Mouse (Mus musculus) heart, embryonic 15.5 days (tissue): ENCODE data around the gene Tprg. TPM values are rescaled to one million over a fixed set of nuclear protein-coding genes. Genes with fewer than 3 reads are reported as not detected.

ENCODE experiments used
- ATAC-seq: fragments of 200-750 bp; cut with Nextera tagmentation; replicated peaks from 2 replicates; pipeline ENCODE4 v1.8.0; 2017; ENCODE audit warnings: low read depth, moderate TSS enrichment; ENCODE audit not compliant: insufficient number of reproducible peaks, insufficient read depth, low FRiP score
- H3K27ac ChIP-seq: fragments of 300-500 bp; sonication (generic); 2 replicates; pipeline ENCODE4 v1.5.1; 2015; ENCODE audit warnings: mild to moderate bottlenecking, inconsistent platforms
- H3K27me3 ChIP-seq: fragments of 300-500 bp; sonication (generic); 2 replicates; pipeline ENCODE4 v1.6.1; 2015; ENCODE audit warnings: inconsistent platforms
- H3K36me3 ChIP-seq: fragments of 300-500 bp; sonication (generic); 2 replicates; pipeline ENCODE4 v1.6.1; 2015; ENCODE audit warnings: mild to moderate bottlenecking, inconsistent platforms
- H3K4me1 ChIP-seq: fragments of 300-500 bp; sonication (generic); replicated peaks from 2 replicates; pipeline ENCODE4 v1.6.1; 2015; ENCODE audit warnings: inconsistent platforms
- H3K4me2 ChIP-seq: fragments of 300-500 bp; sonication (generic); 2 replicates; pipeline ENCODE4 v1.6.1; 2015; ENCODE audit warnings: inconsistent platforms, mild to moderate bottlenecking, moderate library complexity
- H3K4me3 ChIP-seq: fragments of 300-500 bp; sonication (generic); 2 replicates; pipeline ENCODE4 v1.5.1; 2015; ENCODE audit warnings: mild to moderate bottlenecking, inconsistent platforms
- H3K9ac ChIP-seq: fragments of 300-500 bp; sonication (generic); 2 replicates; pipeline ENCODE4 v1.6.1; 2015; ENCODE audit warnings: mild to moderate bottlenecking, inconsistent platforms
- H3K9me3 ChIP-seq: fragments of 300-500 bp; sonication (generic); replicated peaks from 2 replicates; pipeline ENCODE4 v1.6.1; 2016; ENCODE audit warnings: inconsistent platforms
- WGBS: fragments of 180-500 bp; shearing (Covaris S2); methylation state at CpG from one replicate; pipeline ENCODE4 v1.1.7; 2015; ENCODE audit warnings: mixed read lengths; 5-methylcytosine and 5-hydroxymethylcytosine counted together
- polyA plus RNA-seq: library from polyadenylated mRNA; unstranded; fragments of >200 nt; fragmentation: Nextera tagmentation; extraction: Ambion mirVana; gene quantifications from 2 replicates; pipeline ENCODE4 v1.2.1, GENCODE M21; 2015

Gene Tprg
- polyA plus RNA-seq, 1 experiment from 2014 or later = not detected

DNA sequence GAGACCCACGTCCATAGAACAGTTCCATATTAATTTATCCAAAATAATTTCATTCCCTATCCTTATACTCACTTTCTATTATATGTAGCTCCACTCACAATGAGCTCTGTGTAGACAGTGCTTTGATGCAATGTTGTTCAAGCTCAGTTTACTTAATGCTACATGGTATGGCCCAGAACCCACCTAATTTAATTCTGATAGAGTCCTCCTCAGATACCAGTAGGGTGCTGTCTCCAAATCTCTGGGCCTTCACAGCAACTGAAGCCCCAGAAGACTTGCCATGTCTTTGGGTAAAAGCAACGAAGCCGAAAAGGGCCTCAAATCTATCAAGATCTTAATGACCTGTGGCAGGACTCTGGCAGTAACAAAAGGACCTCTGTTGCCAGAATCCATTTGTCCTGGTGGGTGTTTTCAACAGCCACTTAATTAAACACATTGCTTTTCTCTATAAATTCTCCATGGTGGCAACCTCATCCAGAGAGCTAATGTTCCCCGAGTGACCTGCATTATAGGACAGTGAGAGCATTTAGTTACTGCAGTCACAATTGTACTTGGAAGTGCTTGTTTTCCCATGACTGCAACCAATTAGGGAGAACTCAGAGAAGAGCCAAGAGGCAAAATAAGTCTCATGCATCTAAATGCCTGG is 48.6 kb downstream of the Tprg start:
- Histone ChIP-seq H3K9me3 (no peaks in the 10 kb centered on the region), H3K36me3 (no peaks in the 10 kb centered on the region), H3K4me2 (no peak overlapping the region), H3K27me3 (no peaks in the 10 kb centered on the region), H3K4me1 (no peaks in the 10 kb centered on the region), H3K9ac (no peak overlapping the region), H3K4me3 (no peak overlapping the region), H3K27ac (no peak overlapping the region)
- WGBS = 44% methylated on average over 4 of the region's 4 CpGs
- ATAC-seq = no peak

DNA sequence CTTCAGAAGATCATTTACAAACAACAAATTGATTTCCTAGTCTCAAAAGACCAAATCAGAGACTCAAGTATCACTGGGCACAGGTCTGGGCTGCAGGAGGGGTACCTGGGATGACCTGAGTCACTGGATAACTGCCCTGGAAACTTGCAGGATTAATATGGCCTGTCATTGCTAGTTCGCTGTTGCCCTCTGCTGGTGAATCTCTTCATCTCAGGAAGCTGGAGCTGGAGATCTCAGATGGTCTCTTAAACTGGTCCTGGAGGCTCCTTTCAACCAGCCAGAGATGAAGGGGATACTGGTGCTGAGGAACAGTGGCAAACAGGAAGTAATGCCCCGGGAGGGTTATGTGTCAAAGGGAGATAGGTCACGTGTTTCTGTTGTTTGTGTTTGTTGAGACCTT is 63.0 kb downstream of the Tprg start:
- 0 out of 2 replicates have a peak, but pooled peaks cover 4% of the 10 kb centered on the region for H3K4me1 ChIP-seq
- H3K27ac ChIP-seq = no peak overlapping the region
- H3K9ac ChIP-seq = no peak overlapping the region
- no peak overlapping the region for H3K4me3 ChIP-seq
- no peaks in the 10 kb centered on the region for H3K36me3 ChIP-seq
- H3K9me3 ChIP-seq = no peaks in the 10 kb centered on the region
- ATAC-seq = no peak
- H3K27me3 ChIP-seq = no peaks in the 10 kb centered on the region
- WGBS = 6% methylated on average over 3 of the region's 3 CpGs
- H3K4me2 ChIP-seq = no peak overlapping the region

GRCm38 (mm10) chr16:25367834-25368233 is 81.2 kb downstream of the Tprg start:
- Histone ChIP-seq H3K27ac (no peak overlapping the region), H3K9ac (no peak overlapping the region), H3K27me3 (no peaks in the 10 kb centered on the region), H3K4me1 (no peaks in the 10 kb centered on the region), H3K36me3 (no peaks in the 10 kb centered on the region), H3K4me3 (no peak overlapping the region), H3K9me3 (no peaks in the 10 kb centered on the region), H3K4me2 (no peak overlapping the region)
- WGBS = 67% methylated on average over 7 of the region's 7 CpGs
- ATAC-seq = no peak

DNA sequence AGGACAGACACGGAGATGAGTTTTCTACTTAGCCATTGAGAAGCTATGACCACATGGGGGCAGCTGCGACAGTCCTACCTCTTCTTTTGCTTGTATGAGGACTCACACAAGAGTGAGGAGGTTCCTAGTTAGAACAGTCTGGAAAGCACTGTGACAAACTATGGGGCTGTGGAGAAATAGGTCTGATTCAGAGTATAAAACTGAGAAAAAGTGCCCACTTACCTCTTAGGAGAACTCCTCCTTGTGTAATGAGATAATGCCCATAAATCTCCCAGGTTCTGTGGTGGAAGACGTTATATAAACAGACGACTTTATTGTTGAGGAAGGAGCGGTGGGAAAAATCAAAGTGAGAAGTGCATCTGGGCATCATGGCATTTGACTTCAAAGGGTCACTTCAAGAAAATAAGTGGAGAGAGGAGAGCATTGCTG is 83.4 kb downstream of the Tprg start:
- H3K27me3 ChIP-seq = no peaks in the 10 kb centered on the region
- no peaks in the 10 kb centered on the region for H3K9me3 ChIP-seq
- ATAC-seq = no peak
- H3K9ac ChIP-seq = no peak overlapping the region
- no peaks in the 10 kb centered on the region for H3K36me3 ChIP-seq
- no peaks in the 10 kb centered on the region for H3K4me1 ChIP-seq
- H3K4me2 ChIP-seq = no peak overlapping the region
- WGBS = 53% methylated on average over 5 of the region's 5 CpGs
- H3K27ac ChIP-seq = no peak overlapping the region
- H3K4me3 ChIP-seq = no peak overlapping the region

- no peak overlapping the region for H3K9ac ChIP-seq
- H3K27ac ChIP-seq = no peak overlapping the region
- no peak overlapping the region for H3K4me3 ChIP-seq
- H3K36me3 ChIP-seq = no peaks in the 10 kb centered on the region
- no peaks in the 10 kb centered on the region for H3K9me3 ChIP-seq
- no peaks in the 10 kb centered on the region for H3K27me3 ChIP-seq
- no peak for ATAC-seq
- H3K4me1 ChIP-seq = no peaks in the 10 kb centered on the region
- WGBS = 41% methylated on average over 4 of the region's 4 CpGs
- no peak overlapping the region for H3K4me2 ChIP-seq
Observed at GRCm38 (mm10) chr16:25374121-25374520, 87.5 kb downstream of the Tprg start.

DNA sequence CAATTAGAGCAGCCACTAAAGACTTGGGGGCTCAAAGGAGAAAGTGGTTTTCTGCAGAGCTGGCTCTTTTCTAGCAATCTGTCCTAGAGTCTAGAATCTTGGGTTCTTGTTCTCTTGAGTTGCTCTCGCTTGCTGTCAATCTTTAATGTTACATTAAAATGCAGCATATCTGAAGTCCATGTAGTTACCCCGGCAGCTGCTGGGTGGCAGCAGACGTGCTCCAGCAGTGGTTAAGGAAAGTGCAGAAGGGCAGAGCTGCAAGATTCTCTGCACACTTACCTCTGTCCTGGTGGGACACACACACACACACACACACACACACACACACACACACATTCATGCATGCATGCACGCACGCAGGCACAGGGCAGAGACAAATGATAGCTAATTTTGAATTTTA is 88.2 kb downstream of the Tprg start:
- 51% methylated on average over 5 of the region's 5 CpGs for WGBS
- Histone ChIP-seq H3K27me3 (no peaks in the 10 kb centered on the region), H3K27ac (no peak overlapping the region), H3K4me2 (no peak overlapping the region), H3K4me1 (no peaks in the 10 kb centered on the region), H3K36me3 (no peaks in the 10 kb centered on the region), H3K4me3 (no peak overlapping the region), H3K9me3 (no peaks in the 10 kb centered on the region), H3K9ac (no peak overlapping the region)
- no peak for ATAC-seq

DNA sequence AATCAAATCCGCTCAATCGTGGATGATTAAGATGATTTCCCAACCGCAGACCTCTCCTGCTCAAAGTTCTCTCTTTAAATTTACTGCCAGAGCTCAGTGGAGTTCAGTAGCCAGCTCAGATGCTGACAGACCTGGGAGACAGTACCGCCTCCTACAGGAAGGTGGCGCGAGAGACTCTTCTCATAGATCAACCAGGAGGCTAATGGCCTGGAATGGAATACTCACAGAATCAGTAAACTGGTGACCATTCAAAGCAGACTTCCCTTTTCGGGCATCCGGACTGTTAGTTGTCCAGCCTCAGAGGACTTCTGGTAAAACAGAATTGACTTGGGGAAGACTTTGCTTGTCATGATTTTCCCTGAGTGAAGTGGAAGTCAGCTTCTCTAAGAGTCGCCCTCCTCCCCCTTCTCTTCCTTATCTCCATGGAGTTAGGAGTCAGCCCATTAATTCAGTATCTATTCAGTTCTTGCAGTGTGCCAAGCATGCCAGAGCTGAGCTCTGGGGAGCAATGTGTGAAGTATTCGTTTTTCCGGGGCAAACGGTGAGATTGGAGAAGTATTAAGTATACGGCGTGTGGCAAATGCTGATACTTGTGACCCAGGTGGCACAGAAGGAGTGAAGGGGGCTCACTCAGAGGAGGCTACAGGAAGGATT is 90.2 kb downstream of the Tprg start:
- WGBS = 33% methylated on average over 14 of the region's 14 CpGs
- no peak overlapping the region for H3K27ac ChIP-seq
- no peak for ATAC-seq
- no peaks in the 10 kb centered on the region for H3K27me3 ChIP-seq
- H3K4me3 ChIP-seq = no peak overlapping the region
- H3K9ac ChIP-seq = no peak overlapping the region
- no peaks in the 10 kb centered on the region for H3K9me3 ChIP-seq
- no peak overlapping the region for H3K4me2 ChIP-seq
- no peaks in the 10 kb centered on the region for H3K36me3 ChIP-seq
- H3K4me1 ChIP-seq = no peaks in the 10 kb centered on the region

- H3K9ac ChIP-seq = no peak overlapping the region
- no peaks in the 10 kb centered on the region for H3K27me3 ChIP-seq
- H3K27ac ChIP-seq = no peak overlapping the region
- no peak overlapping the region for H3K4me3 ChIP-seq
- H3K4me2 ChIP-seq = no peak overlapping the region
- ATAC-seq = no peak
- 61% methylated on average over 4 of the region's 4 CpGs for WGBS
- H3K4me1 ChIP-seq = no peaks in the 10 kb centered on the region
- no peaks in the 10 kb centered on the region for H3K36me3 ChIP-seq
- H3K9me3 ChIP-seq = no peaks in the 10 kb centered on the region
Observed at GRCm38 (mm10) chr16:25377695-25378094, 91.1 kb downstream of the Tprg start.

DNA sequence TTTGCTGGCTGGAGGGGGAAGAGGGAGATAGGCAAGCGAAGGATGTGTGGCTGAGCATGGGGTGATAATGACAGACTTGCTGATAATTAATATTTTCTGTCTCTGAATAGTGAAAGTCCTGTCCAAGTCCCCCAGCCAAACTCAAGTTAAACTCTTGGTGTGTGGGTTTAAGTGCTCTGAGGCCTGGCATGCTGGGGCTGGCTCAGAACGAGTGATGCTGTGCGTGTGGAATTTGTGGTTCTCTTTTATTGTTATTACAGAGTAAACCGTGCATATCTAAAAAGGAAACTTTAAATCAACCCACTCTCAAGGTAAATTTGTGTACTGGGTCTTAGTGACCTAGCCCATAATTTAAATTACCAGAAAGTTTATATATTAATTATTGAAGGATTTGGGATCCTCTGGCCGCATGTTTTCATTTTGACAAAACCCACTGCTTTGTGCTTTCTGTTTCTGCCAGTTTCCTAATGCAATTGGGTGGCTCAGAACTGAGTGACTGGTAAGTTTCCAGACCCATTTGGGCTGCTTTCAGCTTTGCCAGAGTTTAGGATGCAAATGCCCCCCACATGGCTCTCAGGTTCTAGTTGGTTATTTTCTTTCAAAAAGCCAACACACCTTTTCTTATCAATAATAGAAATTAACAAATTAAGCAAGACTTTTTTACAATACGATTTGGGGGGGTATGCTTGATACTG is 99.0 kb downstream of the Tprg start:
- no peak for ATAC-seq
- Histone ChIP-seq H3K27ac (no peak overlapping the region), H3K4me2 (no peak overlapping the region), H3K9me3 (no peaks in the 10 kb centered on the region), H3K4me1 (no peaks in the 10 kb centered on the region), H3K9ac (no peak overlapping the region), H3K27me3 (no peaks in the 10 kb centered on the region), H3K36me3 (no peaks in the 10 kb centered on the region), H3K4me3 (no peak overlapping the region)
- WGBS = 61% methylated on average over 6 of the region's 6 CpGs

DNA sequence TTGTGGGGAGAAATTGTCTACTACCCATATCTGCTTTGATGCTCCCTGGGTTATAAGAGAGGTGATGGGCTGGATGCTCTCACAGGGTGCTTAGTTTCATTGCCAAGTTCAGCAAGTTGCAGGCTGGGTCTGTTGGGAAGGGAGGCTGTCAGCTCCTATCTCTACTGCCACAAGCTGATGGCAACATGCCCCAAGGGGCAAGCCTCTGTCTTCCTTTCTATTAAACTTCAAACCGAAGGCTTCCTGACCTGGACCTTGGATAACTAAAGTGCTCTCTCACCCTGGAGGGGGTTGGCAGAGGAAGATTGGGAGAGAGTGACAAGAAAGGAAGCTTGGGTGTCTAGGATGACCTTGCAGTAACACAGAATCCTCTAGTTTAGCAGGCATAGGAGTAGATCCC is 108.1 kb downstream of the Tprg start:
- Histone ChIP-seq H3K9me3 (no peaks in the 10 kb centered on the region), H3K4me1 (no peaks in the 10 kb centered on the region), H3K9ac (no peak overlapping the region), H3K4me3 (no peak overlapping the region), H3K4me2 (no peak overlapping the region), H3K27me3 (no peaks in the 10 kb centered on the region), H3K36me3 (no peaks in the 10 kb centered on the region), H3K27ac (no peak overlapping the region)
- 46% methylated on average over 1 of the region's 1 CpGs for WGBS
- ATAC-seq = no peak

DNA sequence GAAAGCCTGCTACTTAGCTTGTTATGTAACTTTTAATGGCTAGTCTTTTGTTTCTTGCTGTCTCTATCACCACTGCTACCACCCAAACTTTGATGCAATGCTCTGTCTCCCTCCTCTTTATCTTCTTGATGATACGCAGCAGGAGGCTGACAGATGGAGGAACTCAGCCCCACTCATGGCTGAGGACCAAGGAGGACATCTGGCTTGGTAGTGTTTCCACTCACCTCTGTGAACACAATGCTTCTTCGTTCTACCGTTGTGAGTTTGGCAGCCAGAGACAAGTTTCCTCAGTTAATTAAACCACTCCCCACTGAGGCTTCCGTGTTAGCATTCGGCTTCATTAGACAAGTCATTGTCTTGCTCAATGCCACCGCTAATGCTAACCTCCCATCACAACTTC is 117.5 kb downstream of the Tprg start:
- H3K27ac ChIP-seq = no peak overlapping the region
- H3K9ac ChIP-seq = no peak overlapping the region
- H3K4me1 ChIP-seq = peaks cover 16% of the 10 kb centered on the region
- no peaks in the 10 kb centered on the region for H3K36me3 ChIP-seq
- H3K4me2 ChIP-seq = no peak overlapping the region
- no peaks in the 10 kb centered on the region for H3K9me3 ChIP-seq
- H3K27me3 ChIP-seq = no peaks in the 10 kb centered on the region
- no peak overlapping the region for H3K4me3 ChIP-seq
- 59% methylated on average over 6 of the region's 6 CpGs for WGBS
- ATAC-seq = no peak
